Mouse (Mus musculus) heart, embryonic 15.5 days (tissue): Measurements from ENCODE around the gene Sema3f. TPM values are rescaled to one million over a fixed set of nuclear protein-coding genes. Genes with fewer than 3 reads are reported as not detected.
A peak's percentile ranks its signal among the peaks of the same experiment; 100 is the strongest.

Source experiments
- ATAC-seq: fragments of 200-750 bp; cut with Nextera tagmentation; replicated peaks from 2 replicates; pipeline ENCODE4 v1.8.0; 2017; ENCODE audit warnings: low read depth, moderate TSS enrichment; ENCODE audit not compliant: insufficient number of reproducible peaks, insufficient read depth, low FRiP score
- H3K27ac ChIP-seq: fragments of 300-500 bp; sonication (generic); 2 replicates; pipeline ENCODE4 v1.5.1; 2015; ENCODE audit warnings: mild to moderate bottlenecking, inconsistent platforms
- H3K27me3 ChIP-seq: fragments of 300-500 bp; sonication (generic); 2 replicates; pipeline ENCODE4 v1.6.1; 2015; ENCODE audit warnings: inconsistent platforms
- H3K36me3 ChIP-seq: fragments of 300-500 bp; sonication (generic); 2 replicates; pipeline ENCODE4 v1.6.1; 2015; ENCODE audit warnings: mild to moderate bottlenecking, inconsistent platforms
- H3K4me1 ChIP-seq: fragments of 300-500 bp; sonication (generic); replicated peaks from 2 replicates; pipeline ENCODE4 v1.6.1; 2015; ENCODE audit warnings: inconsistent platforms
- H3K4me2 ChIP-seq: fragments of 300-500 bp; sonication (generic); 2 replicates; pipeline ENCODE4 v1.6.1; 2015; ENCODE audit warnings: inconsistent platforms, mild to moderate bottlenecking, moderate library complexity
- H3K4me3 ChIP-seq: fragments of 300-500 bp; sonication (generic); 2 replicates; pipeline ENCODE4 v1.5.1; 2015; ENCODE audit warnings: mild to moderate bottlenecking, inconsistent platforms
- H3K9ac ChIP-seq: fragments of 300-500 bp; sonication (generic); 2 replicates; pipeline ENCODE4 v1.6.1; 2015; ENCODE audit warnings: mild to moderate bottlenecking, inconsistent platforms
- H3K9me3 ChIP-seq: fragments of 300-500 bp; sonication (generic); replicated peaks from 2 replicates; pipeline ENCODE4 v1.6.1; 2016; ENCODE audit warnings: inconsistent platforms
- WGBS: fragments of 180-500 bp; shearing (Covaris S2); methylation state at CpG from one replicate; pipeline ENCODE4 v1.1.7; 2015; ENCODE audit warnings: mixed read lengths; 5-methylcytosine and 5-hydroxymethylcytosine counted together
- polyA plus RNA-seq: library from polyadenylated mRNA; unstranded; fragments of >200 nt; fragmentation: Nextera tagmentation; extraction: Ambion mirVana; gene quantifications from 2 replicates; pipeline ENCODE4 v1.2.1, GENCODE M21; 2015

Sema3f gene
- polyA plus RNA-seq, 1 experiment from 2014 or later: 4.1 TPM

- ATAC-seq: no peak
- WGBS: 26% methylated on average over 9 of the region's 9 CpGs
- H3K9me3 ChIP-seq: no peaks in the 10 kb centered on the region
- no peak overlapping the region for H3K9ac ChIP-seq
- no peaks in the 10 kb centered on the region for H3K36me3 ChIP-seq
- H3K4me1 ChIP-seq: peaks cover 87% of the 10 kb centered on the region
- H3K27me3 ChIP-seq: no peaks in the 10 kb centered on the region
- no peak overlapping the region for H3K4me2 ChIP-seq
- peak overlapping the region; percentile 44 for H3K27ac ChIP-seq
- no peak overlapping the region for H3K4me3 ChIP-seq
These were observed 10.8 kb downstream of the Sema3f start for GRCm38 (mm10) chr9:107699376-107699980.

DNA sequence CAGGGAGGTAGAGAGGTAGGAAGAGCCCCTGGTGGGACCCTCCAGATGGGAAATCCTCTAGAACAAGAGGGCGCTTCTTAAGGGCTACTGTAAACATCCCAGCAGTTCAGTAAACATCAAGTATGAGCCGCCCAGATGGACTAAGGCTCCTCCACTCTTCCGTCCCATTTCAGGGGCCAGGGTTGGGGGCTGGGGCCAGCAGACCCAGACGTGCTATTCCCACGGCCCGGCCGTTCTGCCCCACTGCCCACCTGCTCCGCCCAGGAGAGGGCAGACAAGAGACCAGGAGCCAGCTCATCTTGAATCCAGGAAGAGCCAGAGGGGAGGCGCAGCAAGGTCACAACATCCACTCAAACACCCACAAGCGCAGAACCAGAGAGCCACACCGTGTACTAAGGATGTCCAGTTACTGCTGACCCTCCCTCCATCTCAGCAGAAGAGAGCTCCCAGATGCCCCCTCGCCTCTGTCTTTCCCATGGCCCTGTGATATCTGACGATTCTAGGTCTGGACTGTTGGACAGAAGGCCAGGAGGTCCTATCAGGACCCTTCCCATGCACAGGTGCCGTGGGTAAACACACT lies 11.6 kb downstream of the Sema3f start:
- no peak overlapping the region for H3K4me2 ChIP-seq
- H3K36me3 ChIP-seq: no peaks in the 10 kb centered on the region
- no peak overlapping the region for H3K4me3 ChIP-seq
- H3K27ac ChIP-seq: 0 out of 2 replicates have a peak overlapping the region, but pooled peaks have one; percentile 44
- H3K9ac ChIP-seq: no peak overlapping the region
- no peaks in the 10 kb centered on the region for H3K9me3 ChIP-seq
- peaks cover 81% of the 10 kb centered on the region for H3K4me1 ChIP-seq
- no peaks in the 10 kb centered on the region for H3K27me3 ChIP-seq
- WGBS: 40% methylated on average over 14 of the region's 14 CpGs
- no peak for ATAC-seq

DNA sequence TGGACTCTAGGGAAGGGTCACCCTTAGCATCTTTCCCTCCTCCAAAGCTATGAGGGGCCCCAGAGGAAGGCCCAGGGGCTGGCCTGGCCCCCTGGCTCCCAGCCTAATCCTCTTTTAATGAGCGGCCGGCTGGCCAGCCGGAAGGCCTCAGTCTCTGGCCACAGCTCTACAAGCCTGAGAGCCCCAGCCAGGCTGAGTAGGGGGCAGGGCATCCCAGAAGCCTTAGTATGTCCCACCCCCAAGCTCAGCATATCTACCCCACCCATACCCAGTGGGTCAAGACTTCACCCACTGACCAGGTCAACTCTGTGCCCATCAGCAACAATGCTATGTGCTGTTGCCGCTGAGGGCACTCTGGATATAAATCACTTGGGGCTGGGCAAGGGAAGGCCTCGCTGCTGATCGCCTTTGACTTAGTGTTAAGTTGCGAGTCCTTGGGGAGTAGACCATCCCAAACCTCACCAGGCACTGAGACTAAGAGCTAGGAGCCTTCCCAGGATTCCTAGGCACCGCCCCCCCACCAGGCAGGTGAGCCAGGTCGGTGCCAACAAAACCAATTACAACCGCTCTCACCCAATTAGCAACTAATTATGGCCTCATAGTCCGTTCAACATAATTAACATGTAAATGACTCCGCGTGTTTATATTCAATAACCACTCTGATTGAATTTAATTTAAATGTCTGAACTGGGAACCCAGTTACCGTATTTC lies 12.3 kb downstream of the Sema3f start:
- Histone ChIP-seq H3K36me3 (no peaks in the 10 kb centered on the region), H3K9ac (no peak overlapping the region), H3K27me3 (no peaks in the 10 kb centered on the region), H3K27ac (no peak overlapping the region), H3K4me2 (no peak overlapping the region), H3K4me3 (no peak overlapping the region), H3K4me1 (peaks cover 83% of the 10 kb centered on the region), H3K9me3 (no peaks in the 10 kb centered on the region)
- no peak for ATAC-seq
- WGBS: 49% methylated on average over 14 of the region's 14 CpGs

GRCm38 (mm10) chr9:107696845-107697610 lies 13.2 kb downstream of the Sema3f start:
- Histone ChIP-seq H3K4me2 (0 out of 2 replicates have a peak overlapping the region, but pooled peaks have one; percentile 7), H3K27me3 (no peaks in the 10 kb centered on the region), H3K9me3 (no peaks in the 10 kb centered on the region), H3K9ac (no peak overlapping the region), H3K36me3 (no peaks in the 10 kb centered on the region), H3K27ac (peak overlapping the region; percentile 37; the same call in 1 of the 2 replicates), H3K4me3 (no peak overlapping the region), H3K4me1 (peaks cover 80% of the 10 kb centered on the region)
- no peak for ATAC-seq
- WGBS: 62% methylated on average over 9 of the region's 9 CpGs

DNA sequence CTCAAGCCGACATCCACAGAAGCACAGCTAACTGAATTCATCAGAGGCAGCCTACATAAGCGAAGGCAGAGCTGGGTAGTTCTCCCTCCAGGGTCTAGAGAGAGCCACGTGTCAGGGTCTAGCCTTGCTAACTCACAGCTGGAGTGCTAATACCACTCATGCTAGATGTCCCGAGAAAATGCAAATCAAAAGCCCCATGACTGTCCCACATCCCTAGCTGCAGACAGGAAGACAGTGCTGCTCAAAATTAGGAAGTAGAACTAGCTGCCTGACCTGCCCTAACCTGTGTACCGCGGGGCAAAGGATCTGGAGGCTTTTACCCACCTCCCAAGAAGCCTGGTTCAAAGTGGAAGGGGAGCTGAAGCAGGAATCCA lies 14.2 kb downstream of the Sema3f start:
- H3K9me3 ChIP-seq: no peaks in the 10 kb centered on the region
- H3K4me3 ChIP-seq: no peak overlapping the region
- no peaks in the 10 kb centered on the region for H3K27me3 ChIP-seq
- 45% methylated on average over 6 of the region's 6 CpGs for WGBS
- H3K27ac ChIP-seq: peak overlapping the region; percentile 41
- H3K4me2 ChIP-seq: no peak overlapping the region
- no peak overlapping the region for H3K9ac ChIP-seq
- ATAC-seq: no peak
- peaks cover 72% of the 10 kb centered on the region for H3K4me1 ChIP-seq
- H3K36me3 ChIP-seq: no peaks in the 10 kb centered on the region

- Histone ChIP-seq H3K4me2 (no peak overlapping the region), H3K4me1 (peaks cover 70% of the 10 kb centered on the region), H3K9ac (no peak overlapping the region), H3K27me3 (no peaks in the 10 kb centered on the region), H3K4me3 (no peak overlapping the region), H3K27ac (peak overlapping the region; percentile 41), H3K36me3 (no peaks in the 10 kb centered on the region), H3K9me3 (no peaks in the 10 kb centered on the region)
- ATAC-seq: no peak
- 76% methylated on average over 12 of the region's 12 CpGs for WGBS
These were observed 14.7 kb downstream of the Sema3f start for GRCm38 (mm10) chr9:107695441-107696105.

DNA sequence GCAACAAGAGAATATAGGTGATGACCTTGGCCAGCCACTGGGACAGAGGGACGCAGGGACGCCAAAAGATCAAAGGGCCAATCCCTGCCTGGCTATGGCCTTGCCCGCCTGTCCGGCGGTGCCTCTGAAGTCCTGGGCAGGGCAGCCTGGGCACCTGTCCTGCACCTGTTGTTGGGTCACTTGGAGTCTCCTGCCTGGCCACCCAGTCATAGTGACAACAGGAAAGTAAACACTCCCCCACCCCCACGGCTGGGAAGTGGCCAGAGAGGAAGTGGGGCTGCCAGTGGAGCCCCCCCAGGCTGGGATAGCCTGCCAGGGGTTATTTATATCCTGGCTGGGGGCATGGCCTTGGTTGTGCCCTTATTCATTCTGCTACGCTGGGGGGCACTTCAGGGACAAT lies 15.6 kb downstream of the Sema3f start:
- ATAC-seq: no peak
- Histone ChIP-seq H3K27me3 (no peaks in the 10 kb centered on the region), H3K9me3 (no peaks in the 10 kb centered on the region), H3K9ac (no peak overlapping the region), H3K4me1 (peaks cover 61% of the 10 kb centered on the region), H3K4me2 (no peak overlapping the region), H3K27ac (no peak overlapping the region), H3K4me3 (no peak overlapping the region), H3K36me3 (no peaks in the 10 kb centered on the region)
- 60% methylated on average over 7 of the region's 7 CpGs for WGBS

- H3K4me1 ChIP-seq: peaks cover 50% of the 10 kb centered on the region
- no peaks in the 10 kb centered on the region for H3K36me3 ChIP-seq
- no peak overlapping the region for H3K4me3 ChIP-seq
- H3K27ac ChIP-seq: no peak overlapping the region
- no peak for ATAC-seq
- no peak overlapping the region for H3K9ac ChIP-seq
- no peaks in the 10 kb centered on the region for H3K9me3 ChIP-seq
- H3K27me3 ChIP-seq: no peaks in the 10 kb centered on the region
- WGBS: 59% methylated on average over 4 of the region's 4 CpGs
- H3K4me2 ChIP-seq: no peak overlapping the region
These were observed 16.8 kb downstream of the Sema3f start for GRCm38 (mm10) chr9:107693433-107693987.

GRCm38 (mm10) chr9:107692785-107693184 lies 17.5 kb downstream of the Sema3f start:
- 75% methylated on average over 5 of the region's 5 CpGs for WGBS
- Histone ChIP-seq H3K27ac (no peak overlapping the region), H3K4me1 (peaks cover 42% of the 10 kb centered on the region), H3K9me3 (no peaks in the 10 kb centered on the region), H3K4me3 (no peak overlapping the region), H3K9ac (no peak overlapping the region), H3K36me3 (no peaks in the 10 kb centered on the region), H3K27me3 (no peaks in the 10 kb centered on the region), H3K4me2 (no peak overlapping the region)
- ATAC-seq: no peak

- H3K4me2 ChIP-seq: no peak overlapping the region
- no peak for ATAC-seq
- H3K9ac ChIP-seq: no peak overlapping the region
- 77% methylated on average over 8 of the region's 8 CpGs for WGBS
- H3K27ac ChIP-seq: no peak overlapping the region
- H3K4me1 ChIP-seq: peaks cover 31% of the 10 kb centered on the region
- no peaks in the 10 kb centered on the region for H3K27me3 ChIP-seq
- no peaks in the 10 kb centered on the region for H3K9me3 ChIP-seq
- no peaks in the 10 kb centered on the region for H3K36me3 ChIP-seq
- no peak overlapping the region for H3K4me3 ChIP-seq
These were observed 19.9 kb downstream of the Sema3f start for GRCm38 (mm10) chr9:107690391-107690790.

GRCm38 (mm10) chr9:107688939-107689338 lies 21.3 kb downstream of the Sema3f start:
- Histone ChIP-seq H3K4me2 (no peak overlapping the region), H3K27me3 (no peaks in the 10 kb centered on the region), H3K27ac (no peak overlapping the region), H3K9ac (no peak overlapping the region), H3K9me3 (no peaks in the 10 kb centered on the region), H3K4me3 (no peak overlapping the region), H3K4me1 (peaks cover 20% of the 10 kb centered on the region), H3K36me3 (no peaks in the 10 kb centered on the region)
- no peak for ATAC-seq
- WGBS: 67% methylated on average over 7 of the region's 7 CpGs
